Mouse (Mus musculus): Measurements from ENCODE around the gene Jmjd4. TPM values are rescaled to one million over a fixed set of nuclear protein-coding genes. Genes with fewer than 3 reads are reported as not detected.

Jmjd4 gene
- polyA plus RNA-seq, 1 experiment from 2014 or later, result 16.2 TPM

- H3K27ac ChIP-seq (replicated peaks; ENCODE audit: low read depth, low read length), result no peak overlapping the region
- no peak for ATAC-seq (replicated peaks; ENCODE audit: insufficient number of reproducible peaks, low FRiP score, low TSS enrichment, low read depth)
- no peak overlapping the region for H3K4me3 ChIP-seq (ENCODE audit: low read depth, low read length)
- no peaks in the 10 kb centered on the region for H3K9me3 ChIP-seq (replicated peaks; ENCODE audit: control insufficient read depth, low read length)
- no peaks in the 10 kb centered on the region for H3K4me1 ChIP-seq (ENCODE audit: control insufficient read depth, insufficient read depth, low read length)
- WGBS, result 94% methylated on average over 2 of the region's 2 CpGs
- no peak overlapping the region for H3K9ac ChIP-seq (replicated peaks; ENCODE audit: low read length)
- no peaks in the 10 kb centered on the region; the same call in 1 of the 2 replicates for H3K36me3 ChIP-seq (replicated peaks; ENCODE audit: control insufficient read depth, insufficient read depth, low read depth, low read length)
- no peaks in the 10 kb centered on the region for H3K27me3 ChIP-seq (ENCODE audit: control insufficient read depth, insufficient read depth, low read length)
- H3K4me2 ChIP-seq (ENCODE audit: low read depth, low read length), result no peak overlapping the region
- no peak for DNase-seq (ENCODE audit: low spot score)
Observed at GRCm38 (mm10) chr11:59421967-59422366, 27.9 kb upstream of the Jmjd4 start.

- H3K27ac ChIP-seq (replicated peaks; ENCODE audit: low read depth, low read length), result no peak overlapping the region; the same call in 1 of the 2 replicates
- 64% methylated on average over 5 of the region's 5 CpGs for WGBS
Observed at GRCm38 (mm10) chr11:59423010-59423588, 26.7 kb upstream of the Jmjd4 start.

GRCm38 (mm10) chr11:59425671-59426101 is 24.2 kb upstream of the Jmjd4 start:
- no peaks in the 10 kb centered on the region for H3K9me3 ChIP-seq (replicated peaks; ENCODE audit: control insufficient read depth, low read length)
- no peaks in the 10 kb centered on the region for H3K27me3 ChIP-seq (ENCODE audit: control insufficient read depth, insufficient read depth, low read length)
- no peak for ATAC-seq (replicated peaks; ENCODE audit: insufficient number of reproducible peaks, low FRiP score, low TSS enrichment, low read depth)
- 66% methylated on average over 7 of the region's 7 CpGs for WGBS
- no peak overlapping the region for H3K4me2 ChIP-seq (ENCODE audit: low read depth, low read length)
- DNase-seq (ENCODE audit: low spot score), result peak; percentile 52
- no peak overlapping the region for H3K27ac ChIP-seq (replicated peaks; ENCODE audit: low read depth, low read length)
- H3K9ac ChIP-seq (replicated peaks; ENCODE audit: low read length), result no peak overlapping the region
- peaks cover 6% of the 10 kb centered on the region for H3K36me3 ChIP-seq (replicated peaks; ENCODE audit: control insufficient read depth, insufficient read depth, low read depth, low read length)
- no peaks in the 10 kb centered on the region for H3K4me1 ChIP-seq (ENCODE audit: control insufficient read depth, insufficient read depth, low read length)
- H3K4me3 ChIP-seq (ENCODE audit: low read depth, low read length), result no peak overlapping the region

More at GRCm38 (mm10) chr11:59423010-59423588, 26.7 kb upstream of the Jmjd4 start:
- Histone ChIP-seq H3K4me1 (ENCODE audit: control insufficient read depth, insufficient read depth, low read length) (no peaks in the 10 kb centered on the region), H3K4me3 (ENCODE audit: low read depth, low read length) (no peak overlapping the region), H3K9me3 (replicated peaks; ENCODE audit: control insufficient read depth, low read length) (no peaks in the 10 kb centered on the region), H3K36me3 (replicated peaks; ENCODE audit: control insufficient read depth, insufficient read depth, low read depth, low read length) (peaks cover 3% of the 10 kb centered on the region), H3K27me3 (ENCODE audit: control insufficient read depth, insufficient read depth, low read length) (no peaks in the 10 kb centered on the region), H3K4me2 (ENCODE audit: low read depth, low read length) (no peak overlapping the region), H3K9ac (replicated peaks; ENCODE audit: low read length) (no peak overlapping the region)
- DNase-seq (ENCODE audit: low spot score) (peak; percentile 15), ATAC-seq (replicated peaks; ENCODE audit: insufficient number of reproducible peaks, low FRiP score, low TSS enrichment, low read depth) (no peak)

GRCm38 (mm10) chr11:59428057-59428660 is 21.7 kb upstream of the Jmjd4 start:
- ATAC-seq (replicated peaks; ENCODE audit: insufficient number of reproducible peaks, low FRiP score, low TSS enrichment, low read depth) (no peak), DNase-seq (ENCODE audit: low spot score) (no peak)
- Histone ChIP-seq H3K4me1 (ENCODE audit: control insufficient read depth, insufficient read depth, low read length) (no peaks in the 10 kb centered on the region), H3K4me3 (ENCODE audit: low read depth, low read length) (no peak overlapping the region), H3K9ac (replicated peaks; ENCODE audit: low read length) (no peak overlapping the region), H3K27me3 (ENCODE audit: control insufficient read depth, insufficient read depth, low read length) (no peaks in the 10 kb centered on the region), H3K4me2 (ENCODE audit: low read depth, low read length) (no peak overlapping the region), H3K36me3 (replicated peaks; ENCODE audit: control insufficient read depth, insufficient read depth, low read depth, low read length) (peaks cover 6% of the 10 kb centered on the region), H3K27ac (replicated peaks; ENCODE audit: low read depth, low read length) (no peak overlapping the region), H3K9me3 (replicated peaks; ENCODE audit: control insufficient read depth, low read length) (no peaks in the 10 kb centered on the region)
- 87% methylated on average over 9 of the region's 9 CpGs for WGBS

GRCm38 (mm10) chr11:59429959-59430358 is 19.9 kb upstream of the Jmjd4 start:
- Histone ChIP-seq H3K4me3 (ENCODE audit: low read depth, low read length) (no peak overlapping the region), H3K4me2 (ENCODE audit: low read depth, low read length) (no peak overlapping the region), H3K36me3 (replicated peaks; ENCODE audit: control insufficient read depth, insufficient read depth, low read depth, low read length) (peaks cover 8% of the 10 kb centered on the region), H3K9me3 (replicated peaks; ENCODE audit: control insufficient read depth, low read length) (no peaks in the 10 kb centered on the region), H3K27ac (replicated peaks; ENCODE audit: low read depth, low read length) (no peak overlapping the region), H3K27me3 (ENCODE audit: control insufficient read depth, insufficient read depth, low read length) (no peaks in the 10 kb centered on the region), H3K4me1 (ENCODE audit: control insufficient read depth, insufficient read depth, low read length) (no peaks in the 10 kb centered on the region), H3K9ac (replicated peaks; ENCODE audit: low read length) (no peak overlapping the region)
- DNase-seq (ENCODE audit: low spot score) (no peak), ATAC-seq (replicated peaks; ENCODE audit: insufficient number of reproducible peaks, low FRiP score, low TSS enrichment, low read depth) (no peak)
- WGBS, result 84% methylated on average over 1 of the region's 1 CpGs

- Histone ChIP-seq H3K4me3 (ENCODE audit: low read depth, low read length) (no peak overlapping the region), H3K4me1 (ENCODE audit: control insufficient read depth, insufficient read depth, low read length) (no peaks in the 10 kb centered on the region), H3K9me3 (replicated peaks; ENCODE audit: control insufficient read depth, low read length) (no peaks in the 10 kb centered on the region), H3K27me3 (ENCODE audit: control insufficient read depth, insufficient read depth, low read length) (no peaks in the 10 kb centered on the region), H3K9ac (replicated peaks; ENCODE audit: low read length) (no peak overlapping the region), H3K27ac (replicated peaks; ENCODE audit: low read depth, low read length) (no peak overlapping the region), H3K4me2 (ENCODE audit: low read depth, low read length) (no peak overlapping the region), H3K36me3 (replicated peaks; ENCODE audit: control insufficient read depth, insufficient read depth, low read depth, low read length) (peaks cover 12% of the 10 kb centered on the region)
- no peak for DNase-seq (ENCODE audit: low spot score)
- WGBS, result 80% methylated on average over 3 of the region's 3 CpGs
- ATAC-seq (replicated peaks; ENCODE audit: insufficient number of reproducible peaks, low FRiP score, low TSS enrichment, low read depth), result no peak
Observed at GRCm38 (mm10) chr11:59432261-59432660, 17.6 kb upstream of the Jmjd4 start.

- Histone ChIP-seq H3K4me3 (ENCODE audit: low read depth, low read length) (no peak overlapping the region), H3K9me3 (replicated peaks; ENCODE audit: control insufficient read depth, low read length) (no peaks in the 10 kb centered on the region), H3K9ac (replicated peaks; ENCODE audit: low read length) (no peak overlapping the region), H3K4me1 (ENCODE audit: control insufficient read depth, insufficient read depth, low read length) (no peaks in the 10 kb centered on the region), H3K36me3 (replicated peaks; ENCODE audit: control insufficient read depth, insufficient read depth, low read depth, low read length) (peaks cover 12% of the 10 kb centered on the region), H3K4me2 (ENCODE audit: low read depth, low read length) (no peak overlapping the region), H3K27me3 (ENCODE audit: control insufficient read depth, insufficient read depth, low read length) (no peaks in the 10 kb centered on the region), H3K27ac (replicated peaks; ENCODE audit: low read depth, low read length) (no peak overlapping the region)
- ATAC-seq (replicated peaks; ENCODE audit: insufficient number of reproducible peaks, low FRiP score, low TSS enrichment, low read depth) (no peak), DNase-seq (ENCODE audit: low spot score) (no peak)
- WGBS, result 96% methylated on average over 12 of the region's 12 CpGs
Observed at GRCm38 (mm10) chr11:59437954-59438353, 11.9 kb upstream of the Jmjd4 start.

- no peak overlapping the region for H3K4me3 ChIP-seq (ENCODE audit: low read depth, low read length)
- no peak for ATAC-seq (replicated peaks; ENCODE audit: insufficient number of reproducible peaks, low FRiP score, low TSS enrichment, low read depth)
- H3K4me2 ChIP-seq (ENCODE audit: low read depth, low read length), result no peak overlapping the region
- no peak for DNase-seq (ENCODE audit: low spot score)
- no peaks in the 10 kb centered on the region for H3K27me3 ChIP-seq (ENCODE audit: control insufficient read depth, insufficient read depth, low read length)
- H3K27ac ChIP-seq (replicated peaks; ENCODE audit: low read depth, low read length), result no peak overlapping the region
- H3K4me1 ChIP-seq (ENCODE audit: control insufficient read depth, insufficient read depth, low read length), result no peaks in the 10 kb centered on the region
- peaks cover under 1% of the 10 kb centered on the region; the same call in 1 of the 2 replicates for H3K36me3 ChIP-seq (replicated peaks; ENCODE audit: control insufficient read depth, insufficient read depth, low read depth, low read length)
- H3K9me3 ChIP-seq (replicated peaks; ENCODE audit: control insufficient read depth, low read length), result no peaks in the 10 kb centered on the region
- H3K9ac ChIP-seq (replicated peaks; ENCODE audit: low read length), result no peak overlapping the region
Observed at GRCm38 (mm10) chr11:59443102-59443501, 6.7 kb upstream of the Jmjd4 start.
